Mouse (Mus musculus): ENCODE measurements around the gene Foxp1.

GRCm38 (mm10) chr6:99035459-99036375 is 486.8 kb downstream of the Foxp1 start:
- no peak for TF ChIP-seq CTCF (IDR thresholded peaks at IDR 0.05; ENCODE audit: low read depth, low read length)
- TF ChIP-seq GATA1 (IDR thresholded peaks at IDR 0.05; ENCODE audit: borderline replicate concordance, low read length): no peak
- TF ChIP-seq TAL1 (conservative IDR thresholded peaks at IDR 0.05; ENCODE audit: low read depth, low read length): no peak
- no peak for TF ChIP-seq GATA2 (IDR thresholded peaks at IDR 0.05; ENCODE audit: borderline replicate concordance, low read depth, low read length)
- no peak for TF ChIP-seq POLR2AphosphoS5 (IDR thresholded peaks at IDR 0.05; ENCODE audit: insufficient replicate concordance, low read depth, low read length)

Data from G1E (cell line).